Mouse (Mus musculus): ENCODE measurements around the gene Fhl2.
A peak's percentile ranks its signal among the peaks of the same experiment; 100 is the strongest.
"Not testable (repeated sequence)": the region's sequence is repeated elsewhere in the genome, so short reads cannot be mapped to it uniquely, and the experiment has no call there.

Fhl2 gene

DNA sequence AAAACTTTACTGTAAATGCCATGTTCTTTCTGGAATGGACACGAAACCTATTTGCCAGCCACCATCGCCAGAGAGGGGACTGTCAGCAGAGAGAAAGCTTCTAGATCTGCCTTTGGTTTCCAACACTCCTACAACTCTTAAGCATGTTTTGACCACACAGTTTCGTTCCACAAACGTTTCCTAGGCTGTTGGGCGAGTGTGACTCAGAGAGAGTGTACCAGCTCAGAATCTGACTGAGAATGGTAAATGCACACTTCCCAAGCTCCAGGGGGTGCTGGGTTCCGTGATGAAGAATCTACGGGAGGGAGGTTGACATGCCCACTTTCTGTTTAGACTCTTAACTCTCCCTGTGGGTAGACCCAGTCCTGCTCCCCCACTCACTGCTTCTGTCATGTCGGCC lies 5.7 kb downstream of the Fhl2 start:
- no peak for DNase-seq

DNA sequence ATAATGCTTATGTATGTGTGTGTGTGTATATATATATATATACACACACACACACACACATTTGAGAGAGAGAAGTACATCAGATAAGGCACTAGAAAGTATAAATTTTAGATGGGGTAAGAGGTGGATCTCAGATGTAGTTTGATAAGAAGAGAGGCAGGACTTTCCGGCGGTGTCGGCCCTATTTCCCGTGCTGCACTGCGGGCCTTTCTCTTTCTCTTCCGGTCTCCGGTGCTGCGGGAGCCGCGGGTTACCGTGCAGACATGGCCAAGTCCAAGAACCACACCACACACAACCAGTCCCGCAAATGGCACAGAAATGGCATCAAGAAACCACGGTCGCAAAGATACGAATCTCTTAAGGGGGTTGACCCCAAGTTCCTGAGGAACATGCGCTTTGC lies 7.9 kb downstream of the Fhl2 start:
- DNase-seq: not testable (repeated sequence)

DNA sequence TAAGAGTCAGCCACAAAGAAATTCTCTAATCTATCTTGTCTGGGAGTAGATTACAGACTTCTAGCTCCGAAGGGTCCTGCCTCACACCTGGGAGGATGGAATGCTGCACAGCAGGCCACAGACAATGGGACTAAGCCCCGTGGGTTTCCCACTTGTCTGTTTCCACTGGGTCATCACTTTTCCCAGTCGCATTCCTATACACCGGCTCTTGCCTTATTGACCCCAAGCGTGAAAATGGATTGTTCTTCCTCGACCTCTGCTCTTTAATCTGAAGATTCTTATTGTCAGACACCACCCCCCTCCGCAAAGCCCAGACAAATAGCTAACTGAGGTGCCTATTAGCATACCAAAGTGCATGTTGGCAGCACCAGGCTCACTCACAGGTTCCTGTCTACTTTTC lies 10.4 kb downstream of the Fhl2 start:
- DNase-seq: no peak

DNA sequence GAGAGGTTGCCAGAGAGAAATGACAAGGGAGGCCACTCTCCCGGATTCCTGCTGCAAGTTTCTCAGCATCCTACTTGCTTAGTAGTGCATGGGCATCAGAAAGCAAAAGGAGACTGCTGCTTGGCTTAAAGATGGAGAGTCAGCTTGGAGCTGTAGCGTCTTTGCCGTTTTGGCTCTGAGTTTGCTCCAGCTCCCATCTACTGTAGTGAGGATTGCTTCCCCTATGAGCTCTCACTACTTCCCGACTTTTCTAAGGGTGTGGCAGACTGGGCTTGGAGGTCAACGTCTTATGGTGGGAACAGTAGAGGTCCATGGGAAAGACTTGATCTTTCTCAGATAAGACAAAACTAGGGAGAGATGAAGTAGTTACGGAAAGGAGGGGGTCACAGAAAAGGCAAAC lies 15.9 kb downstream of the Fhl2 start:
- DNase-seq: no peak

DNA sequence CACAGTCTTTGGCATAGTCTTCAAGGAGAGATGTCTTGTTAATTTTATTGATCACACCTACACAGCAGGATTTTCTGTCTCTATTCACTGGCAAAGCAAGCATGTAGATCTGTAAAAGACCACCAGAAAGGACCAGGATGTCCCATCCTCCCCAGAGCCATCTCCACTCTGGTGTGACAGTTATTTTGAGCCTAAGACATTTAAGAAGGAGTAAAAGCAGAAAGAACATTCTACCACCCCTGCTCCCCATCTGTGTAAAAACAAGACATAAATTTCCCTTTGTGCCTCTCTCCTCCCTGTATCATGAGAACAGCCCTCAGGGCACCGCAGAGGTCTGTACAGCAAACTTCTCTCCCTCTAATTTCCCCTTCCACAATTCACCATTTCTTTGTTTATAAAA lies 18.0 kb downstream of the Fhl2 start:
- no peak for DNase-seq

DNA sequence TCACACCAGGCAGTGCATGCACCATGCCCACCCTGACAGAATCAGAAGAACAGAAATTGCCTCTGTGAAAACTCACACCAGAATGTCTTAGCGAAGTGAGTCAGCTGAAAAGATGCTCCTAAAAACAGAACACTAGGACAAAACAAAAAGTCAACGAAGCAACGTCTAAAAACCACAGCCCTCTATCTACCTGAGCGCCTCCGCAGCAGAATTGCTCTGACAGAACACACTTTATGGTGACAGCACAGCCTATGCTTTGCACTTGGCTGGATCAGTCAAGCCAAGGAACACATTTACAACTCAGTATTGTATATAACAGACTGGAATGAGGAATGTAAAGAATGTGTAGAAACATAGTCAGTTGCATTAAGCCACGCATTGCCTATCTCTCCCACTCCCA lies 18.4 kb downstream of the Fhl2 start:
- no peak for DNase-seq

DNA sequence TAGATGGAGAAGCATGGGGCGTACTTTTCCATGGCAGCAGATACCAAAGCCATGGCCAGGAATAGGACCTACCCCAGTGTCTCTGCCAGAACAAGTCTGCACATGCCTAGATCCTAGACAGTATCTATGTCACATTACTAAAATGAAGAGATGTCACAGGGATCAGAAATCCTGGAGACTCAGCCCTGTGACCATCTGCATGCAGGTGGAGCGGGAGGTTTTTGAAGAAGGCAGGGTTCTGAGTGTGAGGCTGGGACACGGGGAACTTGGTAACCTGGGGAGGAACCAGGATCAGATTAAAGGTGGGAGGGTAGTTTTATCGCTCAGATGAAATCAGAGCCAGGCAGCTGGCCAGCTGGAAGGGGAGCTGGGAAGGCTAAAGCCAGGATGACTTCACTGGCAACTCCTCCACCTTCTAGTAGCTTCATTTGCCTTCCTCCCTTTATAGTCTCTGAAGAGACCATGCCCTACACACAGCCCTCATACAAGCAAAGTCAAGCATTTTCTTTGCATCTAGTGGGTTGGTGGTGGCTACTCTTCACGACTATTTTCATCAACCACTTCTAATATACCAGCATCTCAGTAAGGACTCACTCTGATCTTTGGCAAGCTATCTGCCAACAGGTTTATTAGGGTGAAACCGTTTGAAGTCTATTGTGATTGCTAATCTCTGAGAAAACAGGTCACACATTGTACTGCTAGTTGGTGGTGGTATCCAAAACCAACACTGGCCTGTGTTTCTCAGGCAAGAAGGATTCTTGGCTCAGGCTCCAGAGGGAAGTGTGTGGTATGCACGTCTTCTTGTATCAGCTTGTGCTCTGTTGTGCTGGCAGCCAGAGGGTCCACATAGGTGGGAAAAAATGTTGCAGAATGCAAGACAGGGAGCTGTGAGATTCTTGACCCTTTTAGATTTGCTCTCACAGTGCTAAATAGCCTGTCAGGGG lies 23.2 kb downstream of the Fhl2 start:
- no peak for DNase-seq

DNA sequence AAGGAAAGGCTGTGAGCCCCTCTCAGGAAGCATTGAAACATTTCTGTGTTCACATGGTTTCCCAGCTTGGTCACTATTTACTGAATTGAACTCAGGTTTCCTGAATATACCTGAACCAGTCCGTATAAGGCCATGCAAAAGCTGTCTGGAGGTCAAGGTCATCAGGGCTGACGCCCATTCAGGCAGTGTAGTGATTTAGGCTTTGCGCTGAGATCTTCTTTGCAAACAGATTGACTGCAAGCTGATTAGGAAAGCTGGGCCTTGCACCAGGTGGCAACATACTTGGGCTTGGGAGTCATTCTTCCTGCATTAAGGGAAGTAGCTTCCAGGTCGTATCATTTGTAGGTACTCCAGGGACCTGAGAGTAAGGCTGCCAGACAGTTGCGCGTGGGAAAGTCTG lies 25.0 kb downstream of the Fhl2 start:
- DNase-seq: no peak

DNA sequence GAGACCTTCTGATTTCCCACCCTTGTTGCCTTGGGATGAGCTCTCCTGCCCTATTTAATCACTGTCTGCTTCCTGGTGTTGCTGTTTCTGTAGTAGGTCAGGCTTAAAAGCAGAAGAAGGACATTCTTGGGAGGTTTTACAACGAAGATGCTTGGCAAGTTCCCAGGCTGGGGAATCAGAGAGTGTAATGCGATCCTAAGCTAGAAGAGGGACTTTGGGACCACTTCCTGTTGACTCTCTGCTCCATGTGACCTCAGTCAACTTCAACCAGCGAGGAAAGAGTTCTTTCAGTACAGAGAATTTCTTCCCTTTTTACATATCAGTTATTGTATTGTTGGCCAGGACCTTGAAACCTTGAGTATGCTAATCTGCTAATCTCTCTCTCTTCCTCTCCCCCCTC lies 25.7 kb downstream of the Fhl2 start:
- DNase-seq: no peak

DNA sequence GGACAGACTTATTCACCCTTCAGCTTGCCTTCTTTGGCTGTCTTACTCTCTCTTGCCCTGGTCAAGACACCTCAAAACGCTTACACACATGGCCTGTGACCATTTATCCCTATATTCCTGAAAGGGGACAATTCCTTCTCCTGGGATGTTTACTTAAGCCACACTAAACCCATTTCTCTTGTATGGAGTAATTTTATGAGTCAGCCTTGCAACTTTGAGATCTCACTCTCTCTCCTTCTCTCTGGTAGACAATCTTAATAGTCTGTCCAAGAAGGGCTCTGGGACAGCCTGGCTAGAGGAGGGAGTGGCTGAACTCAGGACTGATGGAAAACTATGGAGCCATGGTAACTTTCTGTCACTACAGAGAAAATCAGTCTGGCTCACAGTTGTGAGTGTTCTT lies 27.1 kb downstream of the Fhl2 start:
- DNase-seq: no peak

DNA sequence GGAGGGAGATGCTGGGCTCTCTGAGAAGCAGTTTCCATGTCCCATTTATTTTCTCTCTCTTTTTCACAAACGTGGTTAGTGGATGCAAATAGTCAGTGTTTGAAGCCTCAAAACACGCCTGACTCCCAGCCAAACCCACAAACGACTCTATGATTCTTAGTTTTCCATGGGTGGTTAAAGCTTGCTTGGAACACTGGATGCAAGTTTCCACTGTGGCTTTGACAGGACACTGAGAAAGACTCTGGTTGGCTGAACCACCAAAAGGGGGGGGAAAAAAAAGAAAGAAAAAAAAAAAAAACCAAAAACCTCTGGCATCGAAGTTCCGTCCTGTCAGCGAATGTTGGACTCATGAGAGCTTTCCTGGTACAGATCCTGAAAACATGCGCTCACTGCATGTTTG lies 27.6 kb downstream of the Fhl2 start:
- DNase-seq: no peak

DNA sequence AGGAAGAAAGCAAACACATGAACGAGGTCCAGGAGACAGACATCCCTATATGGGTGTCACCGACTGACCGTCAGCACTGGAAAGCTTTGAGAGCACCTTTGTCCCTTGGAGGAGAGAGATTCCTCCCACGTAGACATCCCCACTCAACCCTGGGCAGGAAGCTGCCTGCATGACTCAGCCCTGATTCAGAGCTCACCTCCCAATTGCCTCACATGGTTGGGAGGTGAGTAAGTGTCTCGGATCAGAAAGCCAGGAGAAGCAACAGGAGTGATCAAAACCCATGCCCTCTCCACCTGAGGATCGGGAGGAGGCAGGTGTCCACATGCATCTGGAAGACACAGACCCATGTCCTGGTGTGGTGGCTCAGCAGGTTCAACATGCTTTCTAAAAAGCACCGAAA lies 28.2 kb downstream of the Fhl2 start:
- DNase-seq: no peak

DNA sequence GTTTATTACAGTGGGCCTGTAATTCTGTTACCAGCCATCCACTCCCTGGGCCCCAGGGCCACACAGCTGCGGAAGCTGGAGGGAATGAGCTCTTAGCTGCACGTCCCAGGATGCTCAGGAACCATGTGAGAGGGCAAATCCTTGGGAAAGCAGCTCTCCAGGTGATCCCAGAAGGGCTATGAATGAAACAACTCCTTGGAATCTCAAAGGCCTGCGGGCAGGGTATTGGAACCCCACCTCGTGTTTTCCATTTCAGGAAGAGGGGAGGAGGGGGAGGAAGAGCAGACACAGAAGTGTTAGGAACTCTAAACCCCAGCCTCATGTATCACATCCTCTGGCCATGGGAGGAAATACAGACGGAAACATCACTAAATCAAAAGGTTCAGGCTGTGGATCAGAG lies 28.8 kb downstream of the Fhl2 start:
- no peak for DNase-seq

DNA sequence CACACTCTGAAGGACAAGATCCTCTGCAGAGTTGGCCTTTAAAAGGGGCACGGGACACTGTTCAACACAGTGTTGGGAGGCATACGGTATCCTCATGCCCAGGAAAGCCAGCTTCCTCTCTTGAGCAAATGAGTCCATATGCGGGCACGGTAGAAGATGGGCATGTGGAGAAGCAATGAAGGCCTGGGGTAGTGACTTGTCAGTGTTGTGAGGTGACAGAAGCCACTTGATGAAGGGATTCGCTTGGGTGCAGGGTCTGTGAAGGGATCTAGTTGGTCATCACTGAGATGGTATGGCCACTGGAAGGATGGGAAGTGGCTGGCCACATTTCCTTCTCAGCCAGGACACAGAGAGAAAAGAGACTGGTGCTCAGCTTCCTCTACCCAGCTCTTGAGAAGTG lies 32.2 kb downstream of the Fhl2 start:
- no peak for DNase-seq

DNA sequence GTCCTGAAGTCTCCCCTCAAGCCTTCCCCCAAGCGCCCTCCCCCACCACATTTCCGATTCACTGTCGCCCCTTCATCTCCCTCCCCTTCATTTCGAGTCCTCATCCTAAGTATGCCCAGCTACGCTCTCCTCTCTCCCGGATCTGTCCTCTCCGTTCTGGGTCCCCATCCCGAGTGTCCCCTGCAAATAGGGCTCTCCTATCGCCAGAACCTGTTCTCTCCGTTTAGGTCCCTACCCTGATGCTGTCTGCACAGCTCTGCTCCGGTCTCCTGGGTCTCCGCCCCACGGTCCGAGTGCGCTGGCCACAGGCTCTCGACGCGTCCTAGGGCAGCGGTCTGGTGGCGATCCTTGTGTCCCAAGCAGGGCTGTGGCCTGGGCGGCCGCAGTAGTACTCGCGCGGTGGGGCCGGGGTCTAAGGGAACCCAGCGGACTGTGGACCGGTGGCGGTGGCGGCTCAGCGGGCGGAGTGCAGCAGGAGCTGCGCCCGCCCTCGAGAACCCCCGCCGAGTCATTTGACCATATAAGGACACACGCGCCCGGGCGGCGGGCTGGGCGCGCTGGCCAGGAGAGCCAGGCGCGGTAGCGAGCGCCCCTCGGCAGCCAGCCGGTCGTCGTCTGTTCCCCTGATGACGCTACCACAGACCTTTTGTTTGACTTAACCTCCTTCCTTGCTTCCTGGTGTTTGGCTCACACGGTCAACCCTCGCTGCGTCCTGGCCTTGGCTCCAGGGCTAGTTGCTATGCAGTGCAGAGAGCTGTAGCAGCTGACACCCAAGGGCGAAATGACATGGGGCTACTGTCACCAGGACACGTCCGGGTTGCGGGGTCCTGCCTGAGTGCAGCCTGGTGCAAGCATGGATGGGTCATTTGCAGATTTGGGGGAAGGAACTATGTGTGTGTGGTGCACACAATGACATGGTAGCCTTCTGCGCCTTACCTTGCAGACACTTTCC lies 33.0 kb downstream of the Fhl2 start:
- DNase-seq: peak; percentile 58

DNA sequence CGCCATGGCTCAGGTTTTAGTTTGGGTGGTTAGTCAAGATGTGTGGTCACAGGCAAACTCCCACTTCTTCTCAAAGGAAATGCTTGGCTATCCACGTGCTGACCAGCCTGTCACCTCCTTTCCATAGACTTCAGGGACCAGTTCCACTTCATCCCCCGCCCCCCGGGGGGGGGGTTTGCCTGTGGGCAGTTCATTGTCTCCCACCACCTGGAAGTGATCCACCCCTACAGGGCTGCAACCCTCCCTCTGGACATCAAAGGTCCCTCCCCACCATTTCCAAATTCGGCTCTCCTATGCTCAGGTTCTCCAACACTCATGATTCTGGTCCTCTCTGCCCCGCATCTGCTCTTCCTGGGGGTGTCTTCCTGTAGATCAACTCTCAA lies 33.7 kb downstream of the Fhl2 start:
- DNase-seq: no peak

DNA sequence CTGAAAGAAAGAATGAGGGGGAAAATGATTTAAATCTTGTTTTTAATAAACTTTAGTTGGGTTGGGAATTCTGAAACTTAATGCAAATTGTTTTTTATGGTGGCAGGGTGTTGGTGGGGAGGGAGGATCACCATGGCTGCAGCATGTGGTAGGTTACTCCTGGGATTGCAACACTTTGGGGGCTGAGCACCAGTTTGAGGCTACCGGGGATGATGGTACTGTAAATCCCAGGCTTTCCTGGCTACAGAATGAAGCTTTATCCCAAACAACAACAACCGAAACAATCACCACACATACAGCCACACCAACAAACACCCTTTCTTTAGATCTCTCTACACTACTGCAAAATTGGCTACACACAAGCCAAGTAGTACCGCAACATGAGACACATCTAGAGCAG lies 34.4 kb downstream of the Fhl2 start:
- DNase-seq: no peak

DNA sequence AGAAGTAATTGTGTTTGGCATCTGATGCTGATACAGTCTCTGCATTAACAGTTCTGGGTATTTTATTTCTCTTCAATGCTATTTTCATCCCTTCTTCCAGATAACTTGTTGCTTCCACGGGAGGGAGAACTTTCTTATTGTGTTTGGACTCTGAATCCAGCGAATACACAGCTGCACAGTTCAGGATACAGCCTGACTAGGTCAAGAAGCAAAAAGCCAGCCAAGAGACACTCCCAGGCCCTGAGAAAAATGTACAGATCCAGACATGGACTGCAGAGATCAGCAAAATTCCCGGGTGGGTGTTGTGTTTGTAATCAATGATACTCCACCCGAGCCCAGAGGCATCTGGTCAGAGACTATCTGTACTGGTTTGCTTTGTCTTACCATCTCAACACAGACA lies 37.4 kb downstream of the Fhl2 start:
- DNase-seq: no peak

DNA sequence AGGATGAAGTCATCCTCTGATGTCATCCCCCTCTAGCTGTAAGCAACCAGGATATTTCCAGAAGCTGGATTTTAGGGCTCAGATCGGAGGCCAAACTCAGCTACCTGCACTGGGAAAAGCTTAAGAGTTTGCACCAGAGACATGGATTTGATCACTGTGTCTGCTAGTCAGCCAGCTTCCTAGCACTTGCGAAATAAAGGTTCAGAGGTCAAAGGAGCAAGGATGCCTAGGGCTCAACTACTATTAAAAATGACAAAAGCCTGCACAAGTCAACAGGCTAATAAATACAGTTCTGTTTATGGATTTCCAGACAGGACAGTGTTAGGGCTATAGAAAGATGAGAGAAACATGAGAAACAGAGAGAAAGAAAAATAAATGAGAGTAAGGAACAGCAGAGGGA lies 38.9 kb downstream of the Fhl2 start:
- DNase-seq: no peak

DNA sequence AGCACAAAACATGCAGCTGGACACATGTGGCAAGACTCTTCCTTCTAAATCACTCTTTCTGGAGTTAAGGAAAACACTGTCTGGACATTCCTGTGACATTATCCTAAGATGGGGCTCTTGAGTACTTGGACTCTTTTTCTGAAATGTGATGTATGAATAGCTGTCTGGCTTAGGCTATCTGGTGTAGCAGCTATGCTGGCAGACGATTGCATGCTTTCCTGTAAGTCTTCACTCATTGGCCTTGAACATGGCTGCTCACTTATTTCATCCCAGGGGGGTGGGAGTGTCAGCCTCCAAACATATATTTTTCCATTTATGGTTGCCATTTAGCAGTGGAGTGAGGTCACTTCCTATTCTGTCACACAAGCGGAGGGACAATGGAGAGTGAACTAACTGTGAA lies 42.3 kb downstream of the Fhl2 start:
- DNase-seq: no peak

DNA sequence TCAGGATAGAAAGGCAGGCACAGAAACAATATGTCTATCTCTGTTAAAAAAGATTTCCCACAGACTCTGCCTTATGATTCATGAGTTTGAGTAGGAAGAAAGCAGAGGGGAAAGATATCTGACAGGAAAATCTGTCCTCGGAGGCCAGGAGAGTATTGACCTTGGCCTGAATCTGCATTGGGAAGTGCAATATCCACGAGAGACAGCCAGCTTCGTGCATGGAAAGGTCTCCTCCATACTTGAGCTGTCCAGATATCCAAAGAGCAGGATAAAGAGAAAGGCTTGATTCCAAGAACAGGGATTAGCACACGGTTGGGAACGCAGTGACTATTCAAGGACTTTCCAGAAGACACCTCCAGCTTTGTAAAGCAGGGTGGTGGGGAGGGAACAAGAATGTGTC lies 43.2 kb downstream of the Fhl2 start:
- DNase-seq: no peak

DNA sequence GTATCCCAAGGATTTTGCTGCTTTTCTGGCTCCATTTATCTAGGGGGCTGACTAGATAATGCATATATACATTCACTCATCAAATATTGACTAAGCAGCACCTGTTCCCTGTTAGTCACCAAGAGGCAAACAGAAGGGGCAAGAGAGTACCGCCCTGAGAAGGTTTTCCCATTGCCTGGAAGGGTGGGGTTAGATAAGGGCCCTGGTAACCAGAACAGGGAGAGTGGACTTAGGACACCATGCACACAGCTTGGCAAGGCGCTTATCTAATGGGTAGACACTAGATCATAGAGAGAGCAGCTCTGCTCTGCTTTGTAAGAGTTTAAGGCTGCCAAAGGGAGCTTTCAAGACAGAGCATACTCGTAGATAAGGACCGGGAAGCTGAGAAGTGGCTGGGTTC lies 44.2 kb downstream of the Fhl2 start:
- no peak for DNase-seq

DNA sequence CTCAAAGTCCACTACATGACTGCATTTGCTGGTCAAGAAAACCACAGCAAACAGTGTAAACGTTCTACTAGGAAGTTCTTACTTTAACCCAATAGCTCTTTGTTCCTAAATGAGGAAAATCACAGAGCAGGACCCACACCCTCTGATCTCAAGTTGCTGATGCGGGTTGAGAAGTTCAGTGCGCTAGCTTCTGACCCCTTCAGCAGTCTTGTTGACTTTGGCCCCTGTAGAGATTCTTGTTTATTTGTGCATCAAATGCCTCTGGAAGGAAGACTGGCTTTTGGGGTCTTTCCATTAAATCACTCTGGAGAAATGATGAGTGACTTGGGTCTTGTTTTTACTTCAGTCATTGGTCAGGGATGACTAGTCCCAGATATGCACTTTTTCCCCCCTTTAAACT lies 46.6 kb downstream of the Fhl2 start:
- DNase-seq: peak; percentile 52

DNA sequence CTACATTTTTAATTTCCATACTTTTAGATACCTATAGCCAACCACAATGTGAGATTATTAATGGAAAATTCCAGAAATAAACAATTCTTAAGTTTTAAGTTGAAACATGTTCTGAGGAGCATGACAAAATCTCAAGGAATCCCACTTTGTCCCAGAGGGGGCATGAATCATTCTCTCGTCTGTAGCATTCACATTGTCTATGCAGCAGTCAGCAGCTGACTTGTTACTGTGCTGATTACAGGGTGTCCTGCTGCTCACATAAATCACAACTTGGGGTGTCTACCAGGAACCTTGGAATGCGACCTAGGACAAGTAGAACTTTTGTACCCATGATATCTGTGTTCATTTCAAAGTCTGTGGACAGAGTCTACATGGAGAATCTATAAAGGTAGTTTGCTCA lies 49.3 kb downstream of the Fhl2 start:
- no peak for DNase-seq
